Mouse (Mus musculus) MEL (cell line): Measurements from ENCODE around the gene Pmm2. TPM values are rescaled to one million over a fixed set of nuclear protein-coding genes. Genes with fewer than 3 reads are reported as not detected.

Source experiments
- DNase-seq: peaks from one replicate; pipeline ENCODE4 v3.0.0; 2011; ENCODE audit warnings: low read depth, low spot score
- H3K27ac ChIP-seq: 2 replicates; pipeline ENCODE4 v1.5.1; 2012; ENCODE audit warnings: low read depth, mild to moderate bottlenecking, control low read depth, low read length, moderate library complexity; ENCODE audit not compliant: control insufficient read depth
- H3K27me3 ChIP-seq, 2 experiments: fragments of 150-350 bp in 1 of 2; sonication (generic) in 1 of 2; 2 replicates each; pipeline ENCODE4 v1.6.1; 2012; ENCODE audit warnings: low read length in 2 of 2, mild to moderate bottlenecking in 2 of 2, improper control_type of control experiment in 1 of 2, moderate library complexity in 1 of 2; ENCODE audit not compliant: insufficient read depth in 2 of 2, control insufficient read depth in 1 of 2
- H3K36me3 ChIP-seq, 2 experiments: 2 replicates each; pipeline ENCODE4 v1.6.1; 2012 to 2014; ENCODE audit warnings: low read length in 2 of 2, improper control_type of control experiment in 1 of 2, inconsistent platforms in 1 of 2, mild to moderate bottlenecking in 1 of 2; ENCODE audit not compliant: insufficient read depth in 2 of 2, control insufficient read depth in 1 of 2
- H3K4me1 ChIP-seq, 2 experiments: fragments of 150-350 bp in 1 of 2; sonication (generic) in 1 of 2; 2 replicates each; pipeline ENCODE4 v1.6.1; 2012; ENCODE audit warnings: low read length in 2 of 2, improper control_type of control experiment in 1 of 2, mild to moderate bottlenecking in 1 of 2; ENCODE audit not compliant: insufficient read depth in 2 of 2, control insufficient read depth in 1 of 2
- H3K4me3 ChIP-seq, 2 experiments: fragments of 150-350 bp in 1 of 2; sonication (generic) in 1 of 2; 2 replicates each; pipeline ENCODE4 v1.5.1; 2012; ENCODE audit warnings: low read depth in 2 of 2, low read length in 2 of 2, mild to moderate bottlenecking in 2 of 2, moderate library complexity in 2 of 2, control low read depth in 1 of 2, improper control_type of control experiment in 1 of 2; ENCODE audit not compliant: control insufficient read depth in 1 of 2, insufficient read depth in 1 of 2
- H3K79me2 ChIP-seq: 2 replicates; pipeline ENCODE4 v1.6.1; 2012; ENCODE audit warnings: mild to moderate bottlenecking, low read length, moderate library complexity; ENCODE audit not compliant: control insufficient read depth, poor library complexity, insufficient read depth
- H3K9ac ChIP-seq: 2 replicates; pipeline ENCODE4 v1.6.1; 2012; ENCODE audit warnings: low read depth, mild to moderate bottlenecking, control low read depth, low read length, moderate library complexity; ENCODE audit not compliant: control insufficient read depth, poor library complexity, severe bottlenecking
- H3K9me3 ChIP-seq: fragments of 150-350 bp; sonication (generic); replicated peaks from 2 replicates; pipeline ENCODE4 v1.6.1; 2012; ENCODE audit warnings: mild to moderate bottlenecking, low read length, improper control_type of control experiment, moderate library complexity; ENCODE audit not compliant: insufficient read depth
- CTCF ChIP-seq, 3 experiments: IDR thresholded peaks in 2 of 3; conservative IDR thresholded peaks in 1 of 3; 2 replicates each; pipeline ENCODE4 v1.5.1; 2011 to 2012; ENCODE audit warnings: low read length in 3 of 3, low read depth in 2 of 3, mild to moderate bottlenecking in 2 of 3, improper control_type of control experiment in 1 of 3, inconsistent platforms in 1 of 3, mixed read lengths in 1 of 3, moderate library complexity in 1 of 3; ENCODE audit not compliant: control insufficient read depth in 1 of 3, insufficient read depth in 1 of 3, poor library complexity in 1 of 3, severe bottlenecking in 1 of 3
- E2F4 ChIP-seq: IDR thresholded peaks from 2 replicates; pipeline ENCODE4 v1.6.1; 2011; ENCODE audit warnings: low read depth, low read length, improper control_type of control experiment, borderline replicate concordance
- EP300 ChIP-seq, 2 experiments: IDR thresholded peaks; 2 replicates each; pipeline ENCODE4 v1.6.1; 2011; ENCODE audit warnings: improper control_type of control experiment in 2 of 2, low read length in 2 of 2, low read depth in 1 of 2, mild to moderate bottlenecking in 1 of 2
- GABPA ChIP-seq: IDR thresholded peaks from 2 replicates; pipeline ENCODE4 v1.6.1; 2012; ENCODE audit warnings: low read depth, mild to moderate bottlenecking, inconsistent platforms, low read length, improper control_type of control experiment, moderate library complexity
- HCFC1 ChIP-seq: IDR thresholded peaks from 2 replicates; pipeline ENCODE4 v1.6.1; 2012; ENCODE audit warnings: low read depth, mild to moderate bottlenecking, inconsistent platforms, low read length, improper control_type of control experiment, moderate library complexity
- KAT2A ChIP-seq: conservative IDR thresholded peaks from 2 replicates; pipeline ENCODE4 v1.6.1; 2012; ENCODE audit warnings: low read depth, low read length, improper control_type of control experiment, inconsistent platforms
- MAFK ChIP-seq: IDR thresholded peaks from 2 replicates; pipeline ENCODE4 v1.6.1; 2011; ENCODE audit warnings: low read depth, mild to moderate bottlenecking, low read length, improper control_type of control experiment, borderline replicate concordance
- MAZ ChIP-seq: IDR thresholded peaks from 2 replicates; pipeline ENCODE4 v1.6.1; 2012; ENCODE audit warnings: low read depth, mild to moderate bottlenecking, inconsistent platforms, low read length, improper control_type of control experiment
- MXI1 ChIP-seq: IDR thresholded peaks from 2 replicates; pipeline ENCODE4 v1.6.1; 2011; ENCODE audit warnings: mild to moderate bottlenecking, low read depth, low read length, improper control_type of control experiment
- MYB ChIP-seq: IDR thresholded peaks from 2 replicates; pipeline ENCODE4 v1.6.1; 2011; ENCODE audit warnings: mild to moderate bottlenecking, low read depth, low read length, improper control_type of control experiment
- NRF1 ChIP-seq: IDR thresholded peaks from 2 replicates; pipeline ENCODE4 v1.6.1; 2014; ENCODE audit warnings: low read depth, mild to moderate bottlenecking, inconsistent platforms, low read length, improper control_type of control experiment, moderate library complexity; ENCODE audit not compliant: poor library complexity, insufficient read depth, severe bottlenecking
- POLR2A ChIP-seq, 2 experiments: IDR thresholded peaks; 2 replicates each; pipeline ENCODE4 v1.6.1; 2011 to 2012; ENCODE audit warnings: low read length in 2 of 2, mild to moderate bottlenecking in 2 of 2, control low read depth in 1 of 2, improper control_type of control experiment in 1 of 2, low read depth in 1 of 2, moderate library complexity in 1 of 2; ENCODE audit not compliant: control insufficient read depth in 1 of 2, insufficient read depth in 1 of 2, poor library complexity in 1 of 2
- POLR2AphosphoS2 ChIP-seq: IDR thresholded peaks from 2 replicates; pipeline ENCODE4 v1.6.1; 2011; ENCODE audit warnings: low read length, improper control_type of control experiment
- POLR2AphosphoS5 ChIP-seq: IDR thresholded peaks from 2 replicates; pipeline ENCODE4 v1.6.1; 2012; ENCODE audit warnings: low read depth, borderline replicate concordance, mild to moderate bottlenecking, inconsistent platforms, low read length, moderate library complexity, mixed read lengths
- RAD21 ChIP-seq: IDR thresholded peaks from 2 replicates; pipeline ENCODE4 v1.6.1; 2011; ENCODE audit warnings: mild to moderate bottlenecking, low read depth, low read length, improper control_type of control experiment
- TAL1 ChIP-seq: IDR thresholded peaks from 2 replicates; pipeline ENCODE4 v1.6.1; 2012; ENCODE audit warnings: mild to moderate bottlenecking, inconsistent platforms, low read length, moderate library complexity, mixed read lengths
- TBP ChIP-seq: IDR thresholded peaks from 2 replicates; pipeline ENCODE4 v1.8.0; 2011; ENCODE audit warnings: low read depth, low read length, improper control_type of control experiment
- UBTF ChIP-seq: IDR thresholded peaks from 2 replicates; pipeline ENCODE4 v1.6.1; 2012; ENCODE audit warnings: low read depth, mild to moderate bottlenecking, inconsistent platforms, low read length, improper control_type of control experiment, moderate library complexity, borderline replicate concordance; ENCODE audit not compliant: insufficient read depth
- USF1 ChIP-seq: IDR thresholded peaks from 2 replicates; pipeline ENCODE4 v1.6.1; 2014; ENCODE audit warnings: low read depth, mild to moderate bottlenecking, inconsistent platforms, low read length, improper control_type of control experiment, moderate library complexity
- USF2 ChIP-seq, 2 experiments: IDR thresholded peaks; 2 replicates each; pipeline ENCODE4 v1.6.1; 2011 to 2012; ENCODE audit warnings: improper control_type of control experiment in 2 of 2, low read length in 2 of 2, borderline replicate concordance in 1 of 2, inconsistent platforms in 1 of 2, low read depth in 1 of 2, mild to moderate bottlenecking in 1 of 2; ENCODE audit not compliant: insufficient read depth in 1 of 2
- ZC3H11A ChIP-seq: IDR thresholded peaks from 2 replicates; pipeline ENCODE4 v1.6.1; 2012; ENCODE audit warnings: low read depth, mild to moderate bottlenecking, inconsistent platforms, low read length, improper control_type of control experiment
- ZKSCAN1 ChIP-seq: IDR thresholded peaks from 2 replicates; pipeline ENCODE4 v1.6.1; 2012; ENCODE audit warnings: low read depth, mild to moderate bottlenecking, inconsistent platforms, low read length, improper control_type of control experiment, moderate library complexity
- ZNF384 ChIP-seq: IDR thresholded peaks from 2 replicates; pipeline ENCODE4 v1.6.1; 2012; ENCODE audit warnings: low read depth, mild to moderate bottlenecking, inconsistent platforms, low read length, improper control_type of control experiment
- polyA plus RNA-seq, 2 experiments: library from polyadenylated mRNA; stranded (reverse) in 1 of 2; unstranded in 1 of 2; fragments of >175 nt in 1 of 2; fragments of >200 nt in 1 of 2; gene quantifications; 2 replicates each; pipeline versions ENCODE4 v1.2.1 to v1.2.4; 2012; ENCODE audit warnings: low replicate concordance in 2 of 2, low read depth in 1 of 2; ENCODE audit not compliant: insufficient read length in 2 of 2, insufficient read depth in 1 of 2, missing spikeins in 1 of 2
- total RNA-seq: library from RNA; depleted of rRNA; stranded (reverse); fragments of 300-350 nt; gene quantifications from 2 replicates; pipeline ENCODE4 v1.2.3, GENCODE M21; 2012

The Pmm2 gene
- total and polyA plus RNA-seq, 3 experiments, result 53.4 to 96.0 TPM; not detected in 1

DNA sequence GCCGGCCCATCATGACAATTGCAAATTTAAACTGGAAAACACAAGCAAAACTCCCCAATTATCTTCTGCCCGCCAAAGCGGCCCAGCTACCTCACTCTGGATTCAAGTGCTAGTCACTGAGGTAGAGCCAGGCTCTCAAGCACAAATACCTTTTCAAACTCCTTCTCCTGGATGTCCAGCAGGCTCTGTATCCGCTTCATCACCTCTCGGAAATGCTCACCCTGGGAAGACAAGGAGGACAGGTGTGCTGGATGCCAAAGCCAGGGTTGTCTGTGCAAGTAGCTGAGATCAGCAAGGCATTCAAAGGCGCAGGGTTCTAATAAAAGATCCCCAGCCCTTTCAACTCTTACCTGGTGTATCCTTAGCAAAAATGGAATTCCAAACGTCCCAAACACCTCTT, 53.7 kb downstream of the Pmm2 start:
- peaks cover 11 to 14% of the 10 kb centered on the region in 2 experiments for H3K36me3 ChIP-seq
- TF ChIP-seq TBP (no peak), USF1 (no peak), GABPA (no peak), ZKSCAN1 (no peak), ZC3H11A (no peak), ZNF384 (no peak), USF2 (IDR thresholded peaks at IDR 0.05; ENCODE audit: borderline replicate concordance in 1 of 2, insufficient read depth in 1 of 2, low read depth in 1 of 2, low read length in 2 of 2) (no peak), CTCF (IDR thresholded peaks at IDR 0.05 in 2 of 3, conservative IDR thresholded peaks at IDR 0.05 in 1 of 3; ENCODE audit: control insufficient read depth in 1 of 3, insufficient read depth in 1 of 3, low read depth in 2 of 3, low read length in 3 of 3, poor library complexity in 1 of 3, severe bottlenecking in 1 of 3) (no peak), E2F4 (no peak), MXI1 (no peak), KAT2A (no peak), NRF1 (no peak), EP300 (IDR thresholded peaks at IDR 0.05; ENCODE audit: low read depth in 1 of 2, low read length in 2 of 2) (no peak), UBTF (no peak), POLR2AphosphoS2 (no peak), HCFC1 (no peak), MAFK (no peak), MAZ (no peak), POLR2AphosphoS5 (no peak)
- TF ChIP-seq, all 39 proteins: peak for 0
- no peaks in the 10 kb centered on the region for H3K9me3 ChIP-seq
- H3K79me2 ChIP-seq, result no peaks in the 10 kb centered on the region
- no peak overlapping the region for H3K4me3 ChIP-seq
- no peak overlapping the region for H3K27ac ChIP-seq
- H3K9ac ChIP-seq, result no peak overlapping the region
- DNase-seq, result no peak
- no peaks in the 10 kb centered on the region for H3K27me3 ChIP-seq
- H3K4me1 ChIP-seq, result peaks cover 0 to 16% of the 10 kb centered on the region in 2 experiments; a peak in 2 of 4 replicates

DNA sequence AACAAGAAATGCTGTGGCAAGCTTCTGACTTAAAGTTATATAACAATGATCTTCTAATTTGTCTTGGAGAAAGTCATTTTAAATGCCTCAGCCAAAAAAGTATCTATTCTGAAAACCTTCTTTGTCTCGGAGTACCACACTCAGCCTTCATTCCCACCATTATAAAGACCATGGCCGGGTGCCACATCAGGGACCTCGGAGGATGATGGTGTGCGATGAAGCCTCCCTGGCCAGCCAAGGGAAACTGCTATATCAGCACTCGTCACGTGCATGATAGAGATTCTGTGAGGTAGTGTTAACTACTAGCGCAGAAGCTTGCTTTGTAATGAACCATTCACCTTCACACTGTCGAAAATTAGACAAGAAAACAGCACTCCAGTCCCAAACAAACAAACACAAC, 62.1 kb downstream of the Pmm2 start:
- TF ChIP-seq ZC3H11A (no peak), POLR2A (IDR thresholded peaks at IDR 0.05; ENCODE audit: control insufficient read depth in 1 of 2, insufficient read depth in 1 of 2, low read depth in 1 of 2, low read length in 2 of 2, poor library complexity in 1 of 2) (no peak), TAL1 (no peak), MXI1 (no peak), GABPA (no peak), ZKSCAN1 (no peak), MYB (no peak), HCFC1 (no peak), RAD21 (no peak), USF1 (no peak), EP300 (IDR thresholded peaks at IDR 0.05; ENCODE audit: low read depth in 1 of 2, low read length in 2 of 2) (no peak)
- Histone ChIP-seq H3K9me3 (no peaks in the 10 kb centered on the region), H3K4me1 (no peaks in the 10 kb centered on the region), H3K9ac (no peak overlapping the region), H3K4me3 (no peak overlapping the region), H3K27me3 (no peaks in the 10 kb centered on the region), H3K36me3 (peaks cover 0 to 44% of the 10 kb centered on the region in 2 experiments; a peak in 2 of 4 replicates), H3K27ac (no peak overlapping the region), H3K79me2 (no peaks in the 10 kb centered on the region)
- no peak for DNase-seq
